Mouse (Mus musculus) T-helper 2 cell (primary cell): ENCODE measurements around the gene Acoxl.

Experiments used
- in situ Hi-C: fragments of 300-600 bp; cut with MboI, MseI; formaldehyde crosslinking; loops from one replicate; pipeline ENCODE4 v1.15.1; 2025; ENCODE audit warnings: high pct_unique_total_duplicates

The Acoxl gene

DNA sequence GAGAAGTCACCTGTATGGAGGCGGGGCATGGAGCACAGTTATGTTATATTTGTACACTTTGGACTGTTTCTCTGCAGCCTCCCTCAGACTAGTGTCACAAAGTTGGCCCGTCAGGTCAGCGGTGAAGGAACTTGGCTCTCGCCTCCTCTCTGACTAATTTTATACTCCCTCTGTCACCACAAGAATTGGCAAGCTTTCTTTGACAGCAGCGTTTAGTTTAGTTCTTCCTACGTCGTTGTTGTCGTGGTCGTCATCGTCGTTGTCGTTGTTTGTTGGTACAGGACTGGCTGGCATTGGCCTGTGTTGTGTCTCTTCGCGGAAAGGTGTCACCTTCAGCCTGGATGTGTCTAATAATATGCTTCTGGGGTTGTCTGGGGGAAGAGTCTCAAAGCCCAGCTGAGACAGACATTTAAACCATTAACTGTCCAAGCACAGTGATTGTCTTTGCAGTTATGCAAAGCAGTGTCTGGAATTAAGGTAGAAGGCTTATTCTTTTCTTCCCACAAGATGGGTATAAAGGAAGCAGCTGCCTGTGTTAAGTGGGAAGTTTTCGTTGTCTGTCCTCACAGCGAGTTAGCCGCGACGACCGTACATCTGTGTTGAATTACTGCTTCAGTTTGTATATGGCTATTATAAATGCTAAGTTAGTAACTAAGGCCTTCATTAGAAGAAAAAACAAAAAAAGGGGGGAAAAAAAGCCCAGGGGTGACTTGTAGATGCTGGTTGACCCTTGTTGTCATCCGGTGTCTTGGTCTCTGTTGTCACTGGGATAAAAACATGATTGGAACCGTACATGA lies 299.0 kb downstream of the Acoxl start:
- in situ Hi-C loops, result no loop called here

DNA sequence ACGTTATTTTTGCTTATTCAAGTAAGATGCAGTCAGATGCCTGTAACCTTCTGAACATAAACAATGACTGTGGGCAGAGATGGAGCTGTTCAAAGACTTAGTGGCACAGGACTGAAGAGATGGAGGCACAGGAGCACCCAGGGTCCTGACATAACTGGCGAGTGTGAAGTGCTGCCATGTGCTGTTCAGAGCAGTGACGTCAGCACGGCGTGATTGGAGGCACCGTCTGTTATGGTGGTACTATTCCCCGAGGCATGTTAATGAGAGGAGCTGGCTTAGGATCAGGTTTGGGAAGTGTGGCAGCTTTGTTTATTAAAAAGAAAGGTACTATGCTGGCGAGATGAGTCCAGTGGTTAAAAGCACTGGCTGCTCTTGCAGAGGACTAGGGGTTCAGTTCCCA lies 300.2 kb downstream of the Acoxl start:
- in situ Hi-C loops, result no loop called here

GRCm38 (mm10) chr2:128139781-128140180 lies 301.1 kb downstream of the Acoxl start:
- in situ Hi-C loops, result no loop called here

- in situ Hi-C loops, result no loop called here
These were observed 301.5 kb downstream of the Acoxl start for GRCm38 (mm10) chr2:128140183-128140582.

- in situ Hi-C loops, result no loop called here
These were observed 305.3 kb downstream of the Acoxl start for GRCm38 (mm10) chr2:128143992-128144391.

DNA sequence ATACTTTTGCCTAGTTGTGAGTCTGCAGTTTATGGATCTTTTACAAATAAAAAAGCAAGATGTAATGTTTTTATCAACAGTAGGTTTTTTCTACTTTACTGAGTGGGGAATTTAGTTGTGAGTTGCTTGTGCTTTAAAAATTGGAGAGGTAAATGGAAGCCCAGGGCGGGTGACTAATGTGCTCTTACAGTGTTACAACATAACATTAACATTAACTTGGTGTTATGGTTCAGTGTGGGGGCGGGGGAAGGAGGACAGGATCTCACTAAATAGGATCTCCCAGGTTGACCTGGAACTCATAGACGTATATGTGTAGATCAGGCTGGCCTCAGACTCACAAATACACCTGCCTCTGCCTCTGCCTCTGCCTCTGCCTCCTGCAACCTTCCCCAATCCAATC lies 306.8 kb downstream of the Acoxl start:
- in situ Hi-C loops, result no loop called here

- in situ Hi-C loops, result no loop called here
These were observed 310.9 kb downstream of the Acoxl start for GRCm38 (mm10) chr2:128149596-128149995.

DNA sequence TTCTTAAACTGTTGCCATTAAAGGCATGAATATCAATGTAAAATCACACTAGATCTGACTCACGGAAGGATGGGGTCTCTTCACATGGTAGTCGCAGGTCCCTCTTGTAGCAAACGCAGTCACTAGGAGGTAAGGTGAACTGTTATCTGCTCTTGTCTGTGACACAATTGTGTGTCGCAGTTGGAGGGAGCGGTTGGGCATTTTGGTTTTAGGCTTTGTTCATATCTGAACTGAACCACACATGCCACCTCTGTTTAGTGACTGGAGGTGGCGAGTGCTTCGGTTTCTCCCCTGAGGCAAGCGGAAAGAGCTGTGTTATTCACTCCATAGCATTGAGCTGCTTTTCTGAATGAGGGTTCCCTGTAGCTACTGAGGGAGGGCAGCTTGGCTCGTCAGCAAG lies 313.5 kb downstream of the Acoxl start:
- in situ Hi-C loops, result no loop called here

DNA sequence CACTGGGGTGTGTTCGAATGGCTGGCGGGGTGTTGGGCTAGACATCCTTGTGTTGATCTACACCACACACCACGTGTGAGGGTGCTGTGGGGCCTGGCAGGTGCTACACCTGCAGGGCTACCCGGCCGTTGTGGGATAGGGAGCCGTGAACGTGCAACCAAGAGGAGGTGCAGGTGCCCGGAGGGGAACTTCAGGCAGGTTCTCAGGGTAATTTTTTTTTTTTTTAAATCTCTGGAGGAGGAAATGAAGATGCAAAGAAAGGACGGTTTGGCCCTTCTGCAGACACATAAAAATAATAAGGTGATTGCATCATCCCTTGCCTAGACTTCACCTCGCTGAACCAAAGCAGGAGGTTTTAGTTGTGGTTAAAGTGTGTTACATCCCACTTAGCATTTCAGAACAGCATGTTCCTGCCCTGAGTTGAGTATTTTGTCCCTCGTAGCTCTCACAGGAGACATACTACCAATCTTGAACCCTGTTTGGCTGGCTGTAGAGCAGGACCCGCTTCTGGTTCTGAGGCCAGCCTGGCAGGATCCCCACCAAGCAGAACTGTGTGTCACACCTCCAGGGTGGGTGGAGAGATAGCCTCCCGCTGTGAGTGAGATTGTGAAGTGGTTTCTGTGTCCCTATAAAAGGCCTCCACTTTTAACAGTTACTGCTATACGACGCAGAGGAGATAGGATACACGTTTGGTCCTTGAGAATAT lies 314.3 kb downstream of the Acoxl start:
- in situ Hi-C loops, result no loop called here

DNA sequence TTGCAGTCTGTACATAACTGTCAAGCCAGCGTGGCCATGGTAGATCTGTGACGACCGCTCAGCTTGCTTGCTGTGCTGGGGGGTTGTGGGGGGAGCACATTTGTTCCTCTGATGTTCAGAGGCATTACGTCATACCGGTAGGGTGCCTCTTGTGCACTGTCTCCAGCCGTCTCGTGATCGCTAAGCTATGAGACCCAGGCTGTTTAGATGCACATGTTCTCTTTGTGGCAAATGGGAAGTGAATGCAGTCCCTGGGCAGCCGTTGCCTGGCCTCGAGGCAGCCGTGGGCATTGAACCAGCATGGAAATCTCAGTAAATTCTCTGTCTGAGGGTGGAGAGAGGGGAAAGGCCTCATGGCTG lies 314.9 kb downstream of the Acoxl start:
- in situ Hi-C loops, result no loop called here

- in situ Hi-C loops, result no loop called here
These were observed 316.9 kb downstream of the Acoxl start for GRCm38 (mm10) chr2:128155412-128156066.

DNA sequence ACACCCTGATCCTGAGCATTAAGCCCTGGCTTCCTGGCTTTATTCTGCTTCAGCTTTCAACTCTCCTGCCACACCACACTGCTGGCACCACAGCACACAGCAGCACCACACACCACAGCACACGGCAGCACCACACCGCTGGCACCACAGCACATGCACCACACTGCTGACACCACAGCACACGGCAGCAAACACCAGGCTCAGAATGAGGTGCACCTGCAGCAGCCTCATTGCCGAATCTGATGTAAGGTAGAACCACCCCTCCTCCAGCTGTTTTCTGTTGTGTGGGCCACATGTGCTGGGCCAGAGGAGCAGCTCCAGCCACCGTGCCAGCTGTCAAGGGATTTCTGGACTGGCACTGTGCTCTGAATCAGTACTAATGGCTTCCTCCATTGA lies 317.4 kb downstream of the Acoxl start:
- in situ Hi-C loops, result no loop called here

DNA sequence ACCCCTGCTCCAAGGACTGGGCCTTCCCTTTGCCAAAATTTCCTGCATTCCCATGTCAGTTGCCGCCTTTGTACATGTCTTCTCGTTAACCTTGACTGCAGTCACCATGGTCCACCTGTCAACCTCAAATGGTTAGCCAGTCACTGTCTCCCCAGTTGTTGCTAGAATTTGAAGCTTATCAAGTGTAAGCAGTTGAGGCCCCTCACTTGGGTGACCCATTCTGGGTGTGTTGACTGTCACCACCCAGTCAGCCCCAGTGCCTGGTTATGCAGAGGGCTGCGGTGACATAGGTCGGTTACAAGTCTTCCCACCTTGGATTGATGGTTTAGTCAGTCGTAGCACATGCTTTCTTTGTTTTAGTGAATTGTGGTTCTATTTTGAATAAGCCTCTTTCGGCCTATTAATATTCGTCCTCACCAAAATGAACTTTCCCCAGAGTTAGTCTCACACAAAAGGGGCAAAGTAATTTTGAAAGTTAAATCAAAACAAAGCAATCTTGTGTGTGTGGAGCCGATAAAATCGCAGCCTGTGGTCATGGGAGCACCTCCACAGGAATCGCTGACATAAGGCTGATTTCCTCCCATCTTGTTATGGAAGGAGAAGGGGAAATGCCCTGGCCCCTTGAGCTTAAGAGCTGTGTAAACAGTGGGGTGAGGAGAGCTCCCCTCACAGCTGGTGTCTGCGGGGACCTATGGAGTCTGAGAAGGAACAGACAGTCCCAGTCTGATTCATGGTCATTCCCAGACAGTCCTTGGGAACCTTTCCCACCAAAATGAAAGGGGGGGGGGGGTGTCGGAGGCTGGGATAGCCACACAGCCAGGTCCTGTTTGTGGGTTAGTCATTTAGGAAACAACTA lies 318.1 kb downstream of the Acoxl start:
- in situ Hi-C loops, result no loop called here

- in situ Hi-C loops, result no loop called here
These were observed 320.2 kb downstream of the Acoxl start for GRCm38 (mm10) chr2:128158734-128159410.

- in situ Hi-C loops, result loop anchor here (5.0 kb wide), 1 partner anchor 77 kb away; no protein-coding TSS in a partner anchor
These were observed 321.0 kb downstream of the Acoxl start for GRCm38 (mm10) chr2:128159619-128160125.

DNA sequence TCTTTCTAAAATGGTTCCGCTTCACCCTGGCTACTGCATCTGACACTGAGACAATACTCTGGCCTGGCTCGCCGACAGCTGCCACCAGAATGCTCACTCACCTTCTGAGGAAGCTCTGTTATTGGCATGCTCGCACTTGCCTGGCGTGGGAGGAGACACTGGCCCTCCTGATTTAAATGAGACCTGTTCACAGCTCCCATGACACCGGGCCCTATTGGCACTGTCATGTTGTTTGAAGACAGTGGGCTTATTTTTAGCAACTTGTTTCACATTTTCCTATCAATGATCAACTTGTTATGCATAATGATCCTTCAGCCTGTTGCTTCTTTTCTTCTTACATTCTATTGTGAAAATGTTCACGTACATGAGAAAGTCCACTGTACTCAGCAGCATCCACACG lies 324.5 kb downstream of the Acoxl start:
- in situ Hi-C loops, result loop anchor here (5.0 kb wide), 1 partner anchor 81 kb away; no protein-coding TSS in a partner anchor

GRCm38 (mm10) chr2:128166623-128167423 lies 328.1 kb downstream of the Acoxl start:
- in situ Hi-C loops, result no loop called here

GRCm38 (mm10) chr2:128167930-128168329 lies 329.3 kb downstream of the Acoxl start:
- in situ Hi-C loops, result no loop called here

- in situ Hi-C loops, result no loop called here
These were observed 330.8 kb downstream of the Acoxl start for GRCm38 (mm10) chr2:128169486-128169885.

DNA sequence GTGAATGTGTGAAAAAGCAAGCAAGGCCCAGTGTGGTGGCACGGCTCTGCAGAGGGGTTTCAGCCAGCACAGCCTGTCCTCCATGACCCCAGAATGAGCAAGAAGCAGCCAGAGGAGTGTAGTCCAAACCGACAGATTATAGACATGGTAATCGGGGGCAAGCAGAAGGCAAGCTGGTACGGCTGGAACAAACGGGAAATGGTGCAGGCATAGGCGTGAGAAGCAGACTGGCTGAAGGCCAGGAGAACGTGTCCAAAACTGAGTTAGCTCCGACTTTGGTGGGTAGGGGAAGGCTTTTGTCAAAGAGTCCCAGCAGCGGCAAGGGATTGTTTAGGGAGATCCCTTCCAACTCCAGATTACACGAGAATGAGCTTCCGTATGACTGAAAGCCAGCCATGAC lies 331.3 kb downstream of the Acoxl start:
- in situ Hi-C loops, result no loop called here
